Mouse (Mus musculus) forebrain, embryonic 13.5 days (tissue): ENCODE measurements around the gene Spata48. TPM values are rescaled to one million over a fixed set of nuclear protein-coding genes. Genes with fewer than 3 reads are reported as not detected.

Experiments
- ATAC-seq: fragments of 200-750 bp; cut with Nextera tagmentation; 2 replicates; pipeline ENCODE4 v1.8.0; 2017
- H3K27ac ChIP-seq: fragments of 300-500 bp; sonication (generic); 2 replicates; pipeline ENCODE4 v1.5.1; 2015; ENCODE audit warnings: inconsistent platforms, mild to moderate bottlenecking, moderate library complexity
- H3K27me3 ChIP-seq: fragments of 300-500 bp; sonication (generic); 2 replicates; pipeline ENCODE4 v1.6.1; 2015; ENCODE audit warnings: mild to moderate bottlenecking, inconsistent platforms
- H3K36me3 ChIP-seq: fragments of 300-500 bp; sonication (generic); 2 replicates; pipeline ENCODE4 v1.6.1; 2015; ENCODE audit warnings: mild to moderate bottlenecking, inconsistent platforms; ENCODE audit not compliant: poor library complexity, severe bottlenecking
- H3K4me1 ChIP-seq: fragments of 300-500 bp; sonication (generic); 2 replicates; pipeline ENCODE4 v1.6.1; 2015; ENCODE audit warnings: inconsistent platforms
- H3K4me2 ChIP-seq: fragments of 300-500 bp; sonication (generic); 2 replicates; pipeline ENCODE4 v1.6.1; 2015; ENCODE audit warnings: inconsistent platforms, mild to moderate bottlenecking, moderate library complexity
- H3K4me3 ChIP-seq: fragments of 300-500 bp; sonication (generic); 2 replicates; pipeline ENCODE4 v1.5.1; 2015; ENCODE audit warnings: mild to moderate bottlenecking, inconsistent platforms
- H3K9ac ChIP-seq: fragments of 300-500 bp; sonication (generic); 2 replicates; pipeline ENCODE4 v1.6.1; 2015; ENCODE audit warnings: mild to moderate bottlenecking, inconsistent platforms
- H3K9me3 ChIP-seq: fragments of 300-500 bp; sonication (generic); replicated peaks from 2 replicates; pipeline ENCODE4 v1.6.1; 2016; ENCODE audit warnings: inconsistent platforms
- WGBS: fragments of 180-500 bp; shearing (Covaris S2); methylation state at CpG from one replicate; pipeline ENCODE4 v1.1.7; 2015; 5-methylcytosine and 5-hydroxymethylcytosine counted together
- polyA plus RNA-seq: library from polyadenylated mRNA; unstranded; fragments of >200 nt; fragmentation: Nextera tagmentation; extraction: Ambion mirVana; gene quantifications from 2 replicates; pipeline ENCODE4 v1.2.1, GENCODE M21; 2015

Gene Spata48
- polyA plus RNA-seq, 1 experiment from 2014 or later, result 1.4 TPM

DNA sequence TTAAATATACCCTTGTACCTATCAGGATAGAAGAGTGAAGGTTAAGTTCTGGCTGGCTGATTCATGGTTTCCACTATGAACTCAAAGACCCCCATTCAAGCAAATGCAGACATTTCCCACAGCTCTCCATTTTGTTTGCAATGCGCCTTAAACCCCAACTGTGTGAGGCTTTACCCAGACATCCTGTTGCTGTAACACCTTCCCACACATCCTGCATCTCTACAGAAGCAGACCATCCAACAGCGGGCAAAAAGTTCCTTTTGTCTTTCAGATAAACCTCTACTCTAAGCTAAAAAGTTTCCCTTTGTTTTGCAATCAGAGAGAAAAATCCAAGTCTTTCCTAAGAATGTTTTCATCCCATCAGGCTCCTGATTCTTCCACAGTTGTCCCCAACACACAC is 50.2 kb downstream of the Spata48 start:
- Histone ChIP-seq H3K27me3 (no peaks in the 10 kb centered on the region), H3K4me1 (no peaks in the 10 kb centered on the region), H3K9me3 (no peaks in the 10 kb centered on the region), H3K4me3 (no peak overlapping the region), H3K9ac (no peak overlapping the region), H3K4me2 (no peak overlapping the region), H3K36me3 (no peaks in the 10 kb centered on the region), H3K27ac (no peak overlapping the region)
- 48% methylated on average over 2 of the region's 2 CpGs for WGBS
- ATAC-seq, result no peak

DNA sequence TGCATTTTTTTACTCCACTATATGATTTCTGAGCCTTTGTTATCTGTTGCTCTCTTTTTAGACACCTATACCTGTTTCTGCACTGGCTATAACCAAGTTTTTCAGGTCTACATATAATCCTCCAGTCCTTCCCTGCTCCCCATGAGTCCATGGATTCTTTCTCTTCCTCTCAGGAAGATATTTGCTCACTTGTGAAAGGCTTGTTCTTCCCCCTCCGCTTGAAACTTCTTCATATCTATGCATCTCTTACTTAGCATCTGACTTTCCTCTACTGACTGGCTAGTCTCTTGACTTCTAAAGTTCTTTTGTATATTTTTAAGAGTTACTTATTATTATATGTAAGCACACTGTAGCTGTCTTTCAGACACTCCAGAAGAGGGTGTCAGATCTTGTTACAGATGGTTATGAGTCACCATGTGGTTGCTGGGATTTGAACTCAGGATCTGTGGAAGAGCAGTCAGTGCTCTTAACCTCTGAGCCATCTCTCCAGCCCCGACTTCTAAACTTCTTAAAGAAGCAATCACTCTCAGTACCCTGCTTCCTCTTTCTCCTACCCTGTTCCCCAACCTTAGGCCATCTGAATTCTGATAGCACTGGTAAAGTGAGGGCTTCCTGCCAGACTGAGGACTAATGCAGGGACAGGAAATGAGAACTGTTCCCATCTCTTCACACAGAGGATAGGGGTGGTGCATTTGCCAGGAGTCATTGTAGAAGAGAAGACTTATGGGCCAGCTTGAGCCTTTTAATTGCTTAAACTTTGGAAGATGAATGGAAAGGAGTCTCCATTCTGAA is 51.3 kb downstream of the Spata48 start:
- no peaks in the 10 kb centered on the region for H3K27me3 ChIP-seq
- no peaks in the 10 kb centered on the region for H3K4me1 ChIP-seq
- no peak overlapping the region for H3K9ac ChIP-seq
- no peak for ATAC-seq
- H3K4me3 ChIP-seq, result no peak overlapping the region
- 81% methylated on average over 2 of the region's 2 CpGs for WGBS
- no peaks in the 10 kb centered on the region for H3K36me3 ChIP-seq
- no peak overlapping the region for H3K4me2 ChIP-seq
- H3K27ac ChIP-seq, result no peak overlapping the region
- no peaks in the 10 kb centered on the region for H3K9me3 ChIP-seq

DNA sequence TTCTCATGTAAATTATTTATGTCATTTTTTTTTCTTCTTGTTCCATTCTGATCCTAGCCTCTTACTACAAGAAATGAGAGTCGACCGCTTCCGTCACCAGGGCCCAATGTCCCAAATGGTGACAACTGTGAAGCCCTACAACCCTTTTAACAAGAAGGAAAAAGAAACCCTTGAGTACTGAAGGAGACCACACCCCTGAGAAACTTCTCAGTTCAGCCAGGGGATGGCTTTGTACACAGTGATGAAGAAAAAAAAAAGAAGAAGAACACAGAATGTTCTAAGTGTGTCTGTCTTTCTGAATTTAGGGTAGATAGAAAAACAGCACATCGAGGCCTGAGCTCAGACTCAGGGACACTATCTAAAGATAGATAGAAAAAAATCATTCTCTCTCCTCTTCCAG is 53.0 kb downstream of the Spata48 start:
- H3K27ac ChIP-seq, result no peak overlapping the region
- no peaks in the 10 kb centered on the region for H3K9me3 ChIP-seq
- no peak for ATAC-seq
- no peak overlapping the region for H3K4me2 ChIP-seq
- no peaks in the 10 kb centered on the region for H3K36me3 ChIP-seq
- H3K4me1 ChIP-seq, result no peaks in the 10 kb centered on the region
- H3K4me3 ChIP-seq, result no peak overlapping the region
- H3K27me3 ChIP-seq, result no peaks in the 10 kb centered on the region
- 95% methylated on average over 4 of the region's 4 CpGs for WGBS
- H3K9ac ChIP-seq, result no peak overlapping the region

DNA sequence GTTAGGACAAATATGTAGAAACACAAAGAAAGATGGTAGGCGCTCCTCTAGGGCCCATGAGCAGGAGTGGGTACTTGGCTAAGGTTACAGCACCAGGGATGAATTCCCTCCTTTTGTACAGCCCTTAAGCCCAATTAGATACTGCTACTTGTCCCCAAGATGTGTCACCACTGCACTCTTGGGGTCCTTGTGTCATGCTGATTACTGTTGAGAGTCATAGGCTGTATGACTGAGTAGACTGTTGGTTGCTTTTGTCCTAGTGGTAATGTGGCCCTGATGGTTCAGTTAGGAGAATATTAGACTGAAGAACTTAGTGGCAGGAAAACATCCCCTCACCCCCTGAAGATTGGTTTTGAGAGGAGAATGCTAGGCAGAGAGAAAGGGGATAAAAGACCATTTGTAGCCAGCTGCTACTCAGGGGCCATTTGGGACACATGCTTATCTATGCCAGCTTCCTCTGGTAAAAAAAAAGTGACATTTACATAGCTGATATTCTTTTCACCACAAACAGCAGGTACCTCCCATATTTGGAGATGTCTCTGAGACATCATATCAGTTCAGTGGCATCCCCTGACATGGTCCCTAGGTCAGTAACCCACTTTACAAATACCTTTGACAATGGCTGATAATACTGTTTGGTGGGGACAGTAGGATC is 56.0 kb downstream of the Spata48 start:
- 100% methylated on average over 1 of the region's 1 CpGs for WGBS
- no peaks in the 10 kb centered on the region for H3K36me3 ChIP-seq
- H3K27me3 ChIP-seq, result no peaks in the 10 kb centered on the region
- no peaks in the 10 kb centered on the region for H3K4me1 ChIP-seq
- ATAC-seq, result no peak
- no peak overlapping the region for H3K4me3 ChIP-seq
- H3K9me3 ChIP-seq, result no peaks in the 10 kb centered on the region
- H3K27ac ChIP-seq, result no peak overlapping the region
- H3K4me2 ChIP-seq, result no peak overlapping the region
- no peak overlapping the region for H3K9ac ChIP-seq

DNA sequence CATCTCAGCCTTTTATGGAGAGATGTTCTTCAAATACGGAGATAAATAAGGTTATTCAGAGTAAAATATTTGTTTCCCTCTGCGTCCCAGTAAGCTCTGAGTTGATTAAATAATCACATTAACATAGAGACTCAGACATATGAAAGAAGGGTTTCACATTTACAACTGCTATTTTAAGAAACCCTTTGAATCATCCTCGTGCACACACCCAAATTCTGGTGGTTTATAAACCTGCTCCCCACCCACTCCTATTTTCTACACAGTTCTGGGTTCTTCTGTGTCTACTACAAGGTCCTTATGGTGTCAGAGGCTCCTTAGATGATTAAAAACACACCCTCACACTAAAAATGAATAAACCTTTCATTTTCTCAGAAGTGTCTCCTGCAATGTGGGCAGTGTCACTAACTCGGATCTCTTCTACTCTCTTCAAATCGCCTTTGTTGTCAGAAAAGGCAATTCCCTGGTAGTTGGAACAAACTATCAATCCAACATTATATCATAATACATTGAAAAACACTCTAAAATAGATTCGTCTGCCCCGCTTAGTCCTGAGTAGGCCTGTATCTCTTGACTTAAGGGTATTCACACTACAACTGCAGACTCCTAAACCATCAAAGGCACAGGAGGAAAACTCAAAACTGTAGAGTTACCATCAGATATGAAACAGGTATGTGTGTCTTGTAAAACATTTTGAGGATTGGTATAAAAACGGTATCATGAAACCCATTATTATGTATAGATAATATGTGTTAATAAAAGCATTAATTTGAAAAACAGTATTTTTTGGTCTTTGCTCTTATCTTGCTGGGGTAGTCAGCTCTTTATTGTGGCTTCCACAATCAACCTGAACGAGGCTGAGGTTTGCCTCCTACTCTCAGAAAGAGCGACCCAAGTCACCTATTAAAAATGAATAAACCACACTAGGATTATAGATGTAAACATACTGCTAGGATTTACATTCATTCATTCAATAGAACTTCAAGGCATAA is 57.7 kb downstream of the Spata48 start:
- Histone ChIP-seq H3K9ac (no peak overlapping the region), H3K4me1 (no peaks in the 10 kb centered on the region), H3K27ac (no peak overlapping the region), H3K4me2 (no peak overlapping the region), H3K27me3 (no peaks in the 10 kb centered on the region), H3K4me3 (no peak overlapping the region), H3K36me3 (no peaks in the 10 kb centered on the region), H3K9me3 (no peaks in the 10 kb centered on the region)
- 85% methylated on average over 10 of the region's 10 CpGs for WGBS
- ATAC-seq, result no peak

DNA sequence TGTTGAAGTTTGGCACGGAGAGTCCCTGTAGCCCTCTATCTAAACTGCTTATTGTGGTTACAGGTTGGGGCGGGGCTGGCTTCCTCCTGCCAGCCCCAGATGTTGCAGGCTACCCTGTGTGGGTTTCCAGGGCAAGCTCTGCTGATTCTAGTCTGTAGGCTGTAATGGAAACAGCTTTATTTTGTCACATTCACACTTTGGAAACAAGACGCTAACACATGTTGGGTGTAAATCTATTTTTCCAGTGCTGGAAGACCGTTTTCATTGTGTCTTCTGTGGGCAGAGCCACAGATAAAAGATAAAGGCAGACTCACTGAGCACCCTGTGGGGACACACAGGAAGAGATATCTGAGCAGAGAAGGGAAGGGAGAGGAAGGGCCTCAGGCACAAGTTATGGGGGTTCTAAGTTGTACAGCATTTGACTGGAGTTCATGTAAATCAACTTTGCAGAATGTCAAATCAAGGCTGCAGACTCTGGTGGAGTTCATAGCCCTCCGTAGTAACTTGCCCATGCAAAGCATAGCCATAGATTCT is 60.1 kb downstream of the Spata48 start:
- Histone ChIP-seq H3K27me3 (no peaks in the 10 kb centered on the region), H3K4me1 (no peaks in the 10 kb centered on the region)
- no peak for ATAC-seq

DNA sequence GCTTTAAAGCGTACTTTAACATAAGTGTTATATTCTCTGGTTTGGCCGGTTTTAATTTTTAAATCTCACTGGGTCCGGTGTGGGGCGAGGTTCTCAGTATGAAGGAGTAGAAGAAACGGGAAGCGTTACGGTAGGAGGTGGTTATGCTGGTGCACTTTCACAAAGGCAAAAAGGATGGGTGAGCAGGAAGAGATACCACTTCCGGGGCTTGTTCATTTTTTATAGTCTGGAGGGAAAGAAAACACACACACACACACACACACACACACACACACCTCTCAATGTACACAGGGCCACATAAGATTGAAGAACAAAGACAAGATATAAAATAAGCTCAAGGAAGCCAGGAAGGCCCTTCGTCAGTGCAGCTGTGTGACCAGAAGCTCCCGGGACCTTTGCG is 66.9 kb downstream of the Spata48 start:
- no peak overlapping the region for H3K4me2 ChIP-seq
- H3K27me3 ChIP-seq, result no peaks in the 10 kb centered on the region
- WGBS, result 89% methylated on average over 11 of the region's 11 CpGs
- no peaks in the 10 kb centered on the region for H3K4me1 ChIP-seq
- H3K36me3 ChIP-seq, result no peaks in the 10 kb centered on the region
- no peak overlapping the region for H3K27ac ChIP-seq
- no peak for ATAC-seq
- no peaks in the 10 kb centered on the region for H3K9me3 ChIP-seq
- H3K4me3 ChIP-seq, result no peak overlapping the region
- H3K9ac ChIP-seq, result no peak overlapping the region

More for the DNA sequence above, 60.1 kb downstream of the Spata48 start:
- Histone ChIP-seq H3K27ac (no peak overlapping the region), H3K9ac (no peak overlapping the region), H3K4me2 (no peak overlapping the region), H3K9me3 (no peaks in the 10 kb centered on the region), H3K4me3 (no peak overlapping the region), H3K36me3 (no peaks in the 10 kb centered on the region)
- WGBS, result 81% methylated on average over 5 of the region's 5 CpGs

DNA sequence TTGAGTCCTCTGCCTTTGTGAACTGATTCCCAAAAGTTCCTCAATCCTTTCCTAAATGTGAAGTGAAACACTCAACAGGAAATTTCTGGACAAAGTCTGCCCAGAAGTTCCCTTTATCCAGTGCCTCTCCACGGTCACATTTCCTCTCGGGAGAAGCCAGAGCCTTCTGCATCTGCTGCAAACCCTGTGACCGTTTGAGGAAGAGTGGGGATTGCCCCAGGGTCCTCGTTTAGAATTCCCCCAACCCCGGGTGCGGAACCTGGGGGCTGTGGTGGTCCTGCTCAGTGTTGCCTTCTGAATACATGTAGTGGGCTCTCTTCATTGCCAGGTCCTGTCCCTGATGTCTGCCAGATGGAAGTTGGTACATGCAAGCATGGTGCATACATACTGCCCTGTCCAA is 67.3 kb downstream of the Spata48 start:
- Histone ChIP-seq H3K4me3 (no peak overlapping the region), H3K9me3 (no peaks in the 10 kb centered on the region), H3K27me3 (no peaks in the 10 kb centered on the region), H3K4me1 (no peaks in the 10 kb centered on the region), H3K36me3 (no peaks in the 10 kb centered on the region), H3K9ac (no peak overlapping the region), H3K27ac (no peak overlapping the region), H3K4me2 (no peak overlapping the region)
- ATAC-seq, result no peak
- 72% methylated on average over 6 of the region's 6 CpGs for WGBS

DNA sequence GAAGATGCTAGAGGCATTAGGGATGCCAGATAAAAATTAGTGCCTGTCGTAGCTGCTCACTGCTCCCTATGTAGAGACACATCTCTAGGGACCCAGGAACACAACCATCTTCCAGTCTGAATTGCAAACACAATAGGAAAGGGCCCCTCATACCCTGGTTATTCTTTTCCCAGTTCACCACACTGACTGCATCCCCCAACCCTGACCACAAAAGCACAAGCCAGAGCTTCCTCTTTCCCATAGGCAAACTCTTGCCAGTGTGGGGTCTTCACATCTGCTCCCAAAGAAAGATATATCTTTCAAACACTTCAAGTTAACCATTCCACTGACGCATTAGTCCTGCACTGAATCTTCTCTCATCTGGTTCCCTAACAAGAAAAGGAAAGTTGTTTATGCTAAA is 68.2 kb downstream of the Spata48 start:
- no peak overlapping the region for H3K9ac ChIP-seq
- 90% methylated on average over 2 of the region's 2 CpGs for WGBS
- no peaks in the 10 kb centered on the region for H3K27me3 ChIP-seq
- H3K9me3 ChIP-seq, result no peaks in the 10 kb centered on the region
- no peaks in the 10 kb centered on the region for H3K36me3 ChIP-seq
- H3K4me1 ChIP-seq, result no peaks in the 10 kb centered on the region
- H3K4me3 ChIP-seq, result no peak overlapping the region
- no peak overlapping the region for H3K27ac ChIP-seq
- no peak for ATAC-seq
- H3K4me2 ChIP-seq, result no peak overlapping the region

DNA sequence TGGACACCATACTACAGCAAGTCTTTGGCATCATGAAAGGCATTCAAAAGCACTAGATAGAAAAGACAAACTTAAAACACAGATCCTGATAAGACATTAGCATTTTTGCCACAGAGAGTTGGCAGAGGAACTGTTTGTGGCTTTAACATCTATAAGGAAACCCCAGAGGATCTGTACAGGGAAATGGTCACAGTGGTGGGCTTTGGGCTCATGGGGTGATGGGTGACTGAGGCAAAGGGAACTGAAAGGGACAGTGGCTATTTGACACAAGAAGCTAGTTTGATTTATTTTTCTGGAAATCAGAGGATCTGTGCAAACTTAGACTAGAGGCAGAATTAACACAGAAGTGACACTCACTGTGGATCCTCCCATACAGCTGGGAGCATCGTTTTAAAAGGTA is 74.4 kb downstream of the Spata48 start:
- H3K36me3 ChIP-seq, result no peaks in the 10 kb centered on the region
- H3K4me2 ChIP-seq, result no peak overlapping the region
- no peaks in the 10 kb centered on the region for H3K4me1 ChIP-seq
- no peak overlapping the region for H3K27ac ChIP-seq
- 85% methylated on average over 1 of the region's 1 CpGs for WGBS
- no peak overlapping the region for H3K9ac ChIP-seq
- H3K27me3 ChIP-seq, result no peaks in the 10 kb centered on the region
- no peak overlapping the region for H3K4me3 ChIP-seq
- ATAC-seq, result no peak
- no peaks in the 10 kb centered on the region for H3K9me3 ChIP-seq

DNA sequence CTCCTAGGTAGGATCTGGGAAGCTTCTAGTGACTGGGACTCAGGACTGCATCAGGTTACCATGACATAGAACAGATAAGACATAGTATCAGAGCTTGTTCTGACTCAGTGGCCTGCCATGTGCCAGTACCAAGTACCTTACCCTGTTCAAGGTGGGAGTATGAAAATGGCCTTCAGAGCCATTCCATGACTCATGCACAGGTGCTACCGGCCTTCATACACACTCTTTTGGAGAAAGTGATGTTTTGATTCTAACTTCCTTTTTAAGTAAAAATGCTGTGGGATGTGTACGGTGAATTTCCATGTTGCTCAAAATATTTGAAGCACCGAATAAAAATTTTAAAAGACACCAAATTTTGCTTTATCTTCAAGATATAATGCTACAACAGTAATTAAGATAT is 84.1 kb downstream of the Spata48 start:
- ATAC-seq, result no peak
- no peak overlapping the region for H3K9ac ChIP-seq
- H3K36me3 ChIP-seq, result no peaks in the 10 kb centered on the region
- H3K27me3 ChIP-seq, result no peaks in the 10 kb centered on the region
- 92% methylated on average over 3 of the region's 3 CpGs for WGBS
- H3K27ac ChIP-seq, result no peak overlapping the region
- H3K4me3 ChIP-seq, result no peak overlapping the region
- H3K4me1 ChIP-seq, result no peaks in the 10 kb centered on the region
- no peaks in the 10 kb centered on the region for H3K9me3 ChIP-seq
- H3K4me2 ChIP-seq, result no peak overlapping the region
